Mouse (Mus musculus) E14TG2a.4 (cell line): ENCODE results near the gene Tmem245.

Experiments used
- CTCF ChIP-seq: conservative IDR thresholded peaks from 2 replicates; pipeline ENCODE4 v1.5.1; 2014; ENCODE audit warnings: low read length
- NANOG ChIP-seq: IDR thresholded peaks from 2 replicates; pipeline ENCODE4 v1.6.1; 2014; ENCODE audit warnings: borderline replicate concordance, low read length, mixed read lengths

DNA sequence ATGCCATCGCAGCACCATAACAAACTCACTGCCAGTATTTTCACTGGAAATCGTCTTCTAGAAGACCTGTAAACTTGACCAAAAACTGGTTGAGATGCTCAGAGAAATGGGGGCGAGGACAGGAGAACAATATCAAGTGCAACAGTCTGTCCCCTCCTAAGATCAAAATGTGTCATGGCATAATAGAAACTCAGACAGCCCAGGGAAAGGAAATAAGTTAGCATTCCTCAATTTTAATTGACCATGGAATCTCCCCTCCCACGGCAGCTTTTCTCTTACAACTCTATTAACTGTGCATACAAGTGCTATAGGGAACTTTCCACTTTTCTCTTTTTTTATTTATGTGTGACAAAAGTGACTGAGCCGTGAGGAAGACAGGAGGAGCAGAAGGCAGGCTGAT lies 79.5 kb downstream of the Tmem245 start:
- no peak for TF ChIP-seq CTCF
- TF ChIP-seq NANOG: no peak
